In genomic region chr11:100527458-100528374, GRCm38 (mm10) we compare ENCODE assay signal across 8 mouse cellular contexts. TPM values are rescaled to one million over a fixed set of nuclear protein-coding genes. Genes with fewer than 3 reads are reported as not detected.
DNase-seq lines count a peak whose midpoint lies in the region; ATAC-seq and TF ChIP-seq lines count a peak whose summit lies in the region.

Gene Acly, minus strand, starts transcription at chr11:100528000.

- no peak for TF ChIP-seq CTCF in gastrocnemius, adult 2 months (IDR thresholded peaks at IDR 0.05)
- no peak for TF ChIP-seq CTCF in hindbrain, postnatal 0 days (IDR thresholded peaks at IDR 0.05; ENCODE audit: low read depth)
- TF ChIP-seq CTCF in left cerebral cortex, adult 2 months (IDR thresholded peaks at IDR 0.05) = no peak

- under 1% methylated on average over 46 of the region's 54 CpGs for WGBS in hindbrain, postnatal 0 days

- peaks cover 28% of the 10 kb centered on the region for H3K4me1 ChIP-seq in hindbrain, postnatal 0 days (ENCODE audit: insufficient read depth, low read length)

- no peaks in the 10 kb centered on the region for H3K9me3 ChIP-seq in hindbrain, postnatal 0 days (ENCODE audit: low read length)

- peak within 1 kb of the TSS; percentile 79 for H3K9ac ChIP-seq in hindbrain, postnatal 0 days (replicated peaks; ENCODE audit: low read length)

- intact Hi-C loops in gastrocnemius, adult 2 months (cut with DNase I) = loop anchor here (1.0 kb wide), 1 partner anchor 18 kb away; the partner anchor contains the start of gene Ttc25
- intact Hi-C loops in left cerebral cortex, adult 2 months (cut with DNase I) = loop anchor here (1.0 kb wide), 1 partner anchor 18 kb away; the partner anchor contains the start of gene Ttc25

- peak; percentile 100 for DNase-seq in ZHBTc4 (ENCODE audit: low read depth, low spot score)
- peak; percentile 99 for DNase-seq in gastrocnemius, adult 2 months
- peak; percentile 99 for DNase-seq in hindbrain, postnatal 0 days (ENCODE audit: low spot score)
- DNase-seq in left cerebral cortex, adult 2 months (ENCODE audit: extremely low spot score in 1 of 2, low spot score in 2 of 2) = peak; percentile 98
- peak; percentile 97 for DNase-seq in right cerebral cortex, adult 2 months (ENCODE audit: low spot score in 2 of 2)
- DNase-seq in urinary bladder, postnatal 14 days (ENCODE audit: low spot score) = peak; percentile 99

- H3K4me3 ChIP-seq in gastrocnemius, adult 2 months = peak within 1 kb of the TSS; percentile 88
- peak within 1 kb of the TSS; percentile 89 for H3K4me3 ChIP-seq in hindbrain, postnatal 0 days (ENCODE audit: low read length)
- H3K4me3 ChIP-seq in left cerebral cortex, adult 2 months = peak within 1 kb of the TSS; percentile 87

- peak within 1 kb of the TSS; percentile 95 for H3K27ac ChIP-seq in gastrocnemius, adult 2 months
- H3K27ac ChIP-seq in hindbrain, postnatal 0 days = peak within 1 kb of the TSS; percentile 88
- peak within 1 kb of the TSS; percentile 88 for H3K27ac ChIP-seq in left cerebral cortex, adult 2 months

- H3K36me3 ChIP-seq in hindbrain, postnatal 0 days (ENCODE audit: insufficient read depth, low read length) = peaks cover 12% of the 10 kb centered on the region; the same call in 1 of the 2 replicates

- H3K27me3 ChIP-seq in hindbrain, postnatal 0 days (ENCODE audit: insufficient read depth, low read length) = no peaks in the 10 kb centered on the region

- peak; percentile 95 for ATAC-seq in common myeloid progenitor, adult 5-6 weeks (replicated peaks; ENCODE audit: low read depth, poor library complexity, severe bottlenecking)
- ATAC-seq in hindbrain, postnatal 0 days = peak; percentile 99
- ATAC-seq in megakaryocyte, adult 5-6 weeks (ENCODE audit: poor library complexity, severe bottlenecking) = peak; percentile 95

- H3K4me2 ChIP-seq in hindbrain, postnatal 0 days (ENCODE audit: low read depth, low read length) = peak within 1 kb of the TSS; percentile 93

RNA-seq across cellular contexts. Expression of gene Acly, which starts in this region (rescaled TPM):
- total RNA-seq in common myeloid progenitor, adult 5-6 weeks (2017) = 85.6 and 95.4 TPM in 2 replicates
- 10 to 100 TPM; 10.3 to 19.0 TPM for total RNA-seq in gastrocnemius, adult 2 months (2021)
- 229 and 235 TPM in 2 replicates for total RNA-seq in hindbrain, postnatal 0 days (2014; rRNA removed)
- 130 and 135 TPM in 2 replicates for polyA plus RNA-seq in hindbrain, postnatal 0 days (2015; fragmentation: Nextera tagmentation; extraction: Ambion mirVana)
- total RNA-seq in left cerebral cortex, adult 2 months (2021) = 100 to 1,000 TPM; 119 to 131 TPM
- 80.6 and 90.8 TPM in 2 replicates for total RNA-seq in megakaryocyte, adult 5-6 weeks (2015)
- total RNA-seq in megakaryocyte, adult 5-6 weeks (2017) = 100 and 105 TPM in 2 replicates

Comparison
In these comparisons a context has a peak if more than half of its experiments do, and no peak if none do; other contexts are left out.
1. Peak in every context shown above with its lines: DNase-seq, ATAC-seq, H3K4me3 ChIP-seq and H3K27ac ChIP-seq.